Mouse (Mus musculus) spleen, adult 2 months (tissue): Measurements from ENCODE around the gene Mdc1. TPM values are rescaled to one million over a fixed set of nuclear protein-coding genes. Genes with fewer than 3 reads are reported as not detected.

ENCODE experiments used
- DNase-seq, 2 experiments: peaks; one replicate each; pipeline versions ENCODE4 v3.0.0 to v3.0.0-alpha.2; 2012 to 2021; ENCODE audit warnings: low spot score in 2 of 2, low read depth in 1 of 2
- H3K27ac ChIP-seq: fragments of 200-500 bp; 2 replicates; pipeline ENCODE4 v1.5.1; 2012; ENCODE audit warnings: low read length, inconsistent platforms; ENCODE audit not compliant: insufficient read depth
- H3K27me3 ChIP-seq: fragments of 200-500 bp; 2 replicates; pipeline ENCODE4 v1.6.1; 2012; ENCODE audit warnings: mild to moderate bottlenecking, moderate library complexity, low read length, inconsistent platforms; ENCODE audit not compliant: control insufficient read depth, insufficient read depth
- H3K36me3 ChIP-seq: fragments of 200-500 bp; 2 replicates; pipeline ENCODE4 v1.6.1; 2012; ENCODE audit warnings: mild to moderate bottlenecking, low read length, inconsistent platforms; ENCODE audit not compliant: control insufficient read depth, insufficient read depth
- H3K4me1 ChIP-seq: fragments of 200-500 bp; 2 replicates; pipeline ENCODE4 v1.6.1; 2011; ENCODE audit warnings: inconsistent platforms; ENCODE audit not compliant: control insufficient read depth, insufficient read depth, insufficient read length
- H3K4me3 ChIP-seq: fragments of 200-500 bp; 2 replicates; pipeline ENCODE4 v1.5.1; 2011; ENCODE audit warnings: mild to moderate bottlenecking, inconsistent platforms; ENCODE audit not compliant: insufficient read depth, insufficient read length; ENCODE audit errors: extremely low read depth
- CTCF ChIP-seq: fragments of 200-500 bp; IDR thresholded peaks from 2 replicates; pipeline ENCODE4 v1.5.1; 2011; ENCODE audit warnings: mild to moderate bottlenecking, inconsistent platforms; ENCODE audit not compliant: insufficient read depth, insufficient read length, insufficient replicate concordance; ENCODE audit errors: extremely low read depth
- POLR2A ChIP-seq: fragments of 200-500 bp; IDR thresholded peaks from 2 replicates; pipeline ENCODE4 v1.6.1; 2011; ENCODE audit warnings: low read depth, low read length, inconsistent platforms
- WGBS: fragments of 180-500 bp; shearing (Covaris S2); methylation state at CpG from one replicate; pipeline ENCODE4 v1.1.7; 2018; 5-methylcytosine and 5-hydroxymethylcytosine counted together
- polyA plus RNA-seq: library from polyadenylated mRNA; depleted of rRNA; stranded (reverse); fragments of >200 nt; gene quantifications from 2 replicates; pipeline ENCODE4 v1.2.3, GENCODE M21; 2012

Gene Mdc1
- polyA plus RNA-seq, 1 experiment: 11.6 TPM

- WGBS: 88% methylated on average over 4 of the region's 4 CpGs
Observed at GRCm38 (mm10) chr17:35803858-35804399, 37.4 kb upstream of the Mdc1 start.

DNA sequence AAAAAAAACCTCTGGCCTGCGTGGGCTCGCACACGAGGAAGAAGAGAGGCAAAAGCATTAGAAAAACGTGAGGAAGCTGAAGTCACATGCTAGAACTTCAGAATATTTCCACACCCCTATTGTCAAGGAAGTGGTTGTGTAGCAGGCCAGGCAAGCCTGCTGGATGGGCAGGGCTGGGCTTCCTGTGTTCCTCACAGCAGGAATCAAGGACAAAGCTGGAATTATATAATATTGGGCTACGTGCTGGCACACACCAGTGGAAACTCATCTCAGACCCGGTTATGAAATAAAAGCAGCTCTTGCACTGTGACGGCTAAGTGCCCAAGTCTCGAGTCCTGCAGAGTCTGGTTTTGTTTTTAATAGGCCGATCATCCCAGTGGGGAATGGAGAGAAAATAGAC is 33.2 kb upstream of the Mdc1 start:
- DNase-seq: no peak

More at GRCm38 (mm10) chr17:35803858-35804399, 37.4 kb upstream of the Mdc1 start:
- no peak for DNase-seq
- Histone ChIP-seq H3K4me1 (no peaks in the 10 kb centered on the region), H3K36me3 (no peaks in the 10 kb centered on the region), H3K27ac (no peak overlapping the region), H3K27me3 (no peaks in the 10 kb centered on the region), H3K4me3 (no peak overlapping the region)
- TF ChIP-seq POLR2A: no peak
- TF ChIP-seq CTCF: no peak

DNA sequence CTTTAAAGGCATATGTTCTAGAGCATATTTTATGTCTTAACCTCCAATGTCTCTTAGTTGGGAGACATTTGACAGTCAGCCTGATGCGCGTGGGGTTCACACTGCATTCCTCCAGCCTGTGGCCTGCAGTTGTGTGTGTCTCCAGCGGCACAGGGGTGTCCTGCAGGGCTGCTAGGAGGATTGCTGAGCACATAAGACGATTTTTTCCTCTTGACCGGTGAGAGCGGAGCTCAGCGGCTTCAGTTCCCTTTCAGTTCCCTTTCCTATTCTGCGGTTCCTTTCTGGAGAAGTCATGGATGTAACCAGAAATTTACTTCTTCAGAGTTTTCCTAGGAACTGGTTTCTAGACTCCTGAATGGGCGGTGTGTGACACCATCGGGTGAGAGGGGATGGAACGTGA is 31.9 kb upstream of the Mdc1 start:
- WGBS: 85% methylated on average over 11 of the region's 11 CpGs
- TF ChIP-seq POLR2A: no peak
- TF ChIP-seq CTCF: no peak
- Histone ChIP-seq H3K27me3 (no peaks in the 10 kb centered on the region), H3K4me1 (peaks cover 7% of the 10 kb centered on the region; the same call in 1 of the 2 replicates), H3K36me3 (no peaks in the 10 kb centered on the region), H3K4me3 (no peak overlapping the region), H3K27ac (no peak overlapping the region)
- DNase-seq: no peak

More for the DNA sequence above, 33.2 kb upstream of the Mdc1 start:
- Histone ChIP-seq H3K36me3 (no peaks in the 10 kb centered on the region), H3K27ac (no peak overlapping the region), H3K27me3 (no peaks in the 10 kb centered on the region), H3K4me1 (no peaks in the 10 kb centered on the region), H3K4me3 (no peak overlapping the region)
- no peak for TF ChIP-seq CTCF
- no peak for TF ChIP-seq POLR2A
- WGBS: 51% methylated on average over 9 of the region's 9 CpGs

GRCm38 (mm10) chr17:35810900-35811648 is 30.2 kb upstream of the Mdc1 start:
- Histone ChIP-seq H3K27me3 (no peaks in the 10 kb centered on the region), H3K4me3 (no peak overlapping the region), H3K4me1 (peaks cover 7% of the 10 kb centered on the region; the same call in 1 of the 2 replicates), H3K27ac (no peak overlapping the region), H3K36me3 (no peaks in the 10 kb centered on the region)
- no peak for DNase-seq
- WGBS: 52% methylated on average over 5 of the region's 5 CpGs
- TF ChIP-seq POLR2A (no peak), CTCF (no peak)

DNA sequence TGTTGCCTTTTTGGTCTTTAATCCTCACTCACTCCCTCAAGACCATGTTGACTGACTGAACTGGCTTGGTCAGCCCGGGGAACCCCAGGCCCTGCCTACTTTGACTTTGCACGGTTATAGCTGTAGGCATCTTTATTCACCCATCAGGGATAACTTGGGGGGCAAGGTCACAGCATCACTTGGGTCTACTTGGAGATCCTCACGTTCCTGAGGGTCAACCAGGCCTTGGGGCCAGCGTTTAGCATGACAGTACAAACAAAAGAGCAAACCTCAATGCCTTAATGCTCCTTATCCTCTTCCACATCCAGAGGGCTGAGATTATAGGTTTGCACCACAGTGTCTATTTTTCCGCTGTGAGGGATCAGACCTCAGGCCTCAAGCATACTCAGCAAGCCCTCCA is 29.0 kb upstream of the Mdc1 start:
- no peak for DNase-seq
- no peak overlapping the region for H3K27ac ChIP-seq
- TF ChIP-seq CTCF (no peak), POLR2A (no peak)
- no peak overlapping the region for H3K4me3 ChIP-seq
- 89% methylated on average over 5 of the region's 5 CpGs for WGBS
- no peaks in the 10 kb centered on the region for H3K36me3 ChIP-seq
- peaks cover 7% of the 10 kb centered on the region; the same call in 1 of the 2 replicates for H3K4me1 ChIP-seq
- H3K27me3 ChIP-seq: no peaks in the 10 kb centered on the region

- no peak for DNase-seq
- Histone ChIP-seq H3K27ac (peak overlapping the region; percentile 15; the same call in 1 of the 2 replicates), H3K36me3 (no peaks in the 10 kb centered on the region), H3K4me3 (no peak overlapping the region), H3K4me1 (peaks cover 7% of the 10 kb centered on the region; the same call in 1 of the 2 replicates), H3K27me3 (no peaks in the 10 kb centered on the region)
- TF ChIP-seq POLR2A (no peak), CTCF (no peak)
- 68% methylated on average over 6 of the region's 6 CpGs for WGBS
Observed at GRCm38 (mm10) chr17:35812736-35813135, 28.6 kb upstream of the Mdc1 start.

- DNase-seq: peak in 1 of 2 experiments; percentile 27
- TF ChIP-seq POLR2A: no peak
- no peak for TF ChIP-seq CTCF
- no peak overlapping the region for H3K4me3 ChIP-seq
- WGBS: 16% methylated on average over 7 of the region's 7 CpGs
- peak overlapping the region; percentile 15 for H3K27ac ChIP-seq
- no peaks in the 10 kb centered on the region for H3K36me3 ChIP-seq
- no peaks in the 10 kb centered on the region for H3K27me3 ChIP-seq
- H3K4me1 ChIP-seq: peaks cover 7% of the 10 kb centered on the region; the same call in 1 of the 2 replicates
Observed at GRCm38 (mm10) chr17:35813245-35813647, 28.1 kb upstream of the Mdc1 start.
